Mouse (Mus musculus) stomach, postnatal 0 days (tissue): ENCODE data around the gene Prox1. TPM values are rescaled to one million over a fixed set of nuclear protein-coding genes. Genes with fewer than 3 reads are reported as not detected.

Experiments used
- ATAC-seq: fragments of 200-750 bp; cut with Nextera tagmentation; 2 replicates; pipeline ENCODE4 v1.8.0; 2017; ENCODE audit not compliant: low FRiP score, low TSS enrichment
- DNase-seq: peaks from one replicate; pipeline ENCODE4 v3.0.0-alpha.2; 2016; ENCODE audit warnings: low spot score
- H3K27ac ChIP-seq: fragments of 300-500 bp; sonication (generic); replicated peaks from 2 replicates; pipeline ENCODE4 v1.5.1; 2014; ENCODE audit warnings: mild to moderate bottlenecking, control low read depth
- H3K27me3 ChIP-seq: fragments of 300-500 bp; sonication (generic); 2 replicates; pipeline ENCODE4 v1.6.1; 2014; ENCODE audit warnings: low read length; ENCODE audit not compliant: control insufficient read depth, insufficient read depth
- H3K36me3 ChIP-seq: fragments of 300-500 bp; sonication (generic); 2 replicates; pipeline ENCODE4 v1.6.1; 2014; ENCODE audit warnings: low read length, mixed read lengths; ENCODE audit not compliant: control insufficient read depth, insufficient read depth
- H3K4me1 ChIP-seq: fragments of 300-500 bp; sonication (generic); replicated peaks from 2 replicates; pipeline ENCODE4 v1.6.1; 2014; ENCODE audit warnings: antibody characterized with exemption; ENCODE audit not compliant: control insufficient read depth, insufficient read depth
- H3K4me2 ChIP-seq: fragments of 300-500 bp; sonication (generic); replicated peaks from 2 replicates; pipeline ENCODE4 v1.6.1; 2014; ENCODE audit warnings: low read depth, mild to moderate bottlenecking, control low read depth, moderate library complexity
- H3K4me3 ChIP-seq: fragments of 300-500 bp; sonication (generic); 2 replicates; pipeline ENCODE4 v1.5.1; 2014; ENCODE audit warnings: low read depth, low read length, control low read depth
- H3K9ac ChIP-seq: fragments of 300-500 bp; sonication (generic); 2 replicates; pipeline ENCODE4 v1.6.1; 2014; ENCODE audit warnings: mild to moderate bottlenecking, low read length, control low read depth, mixed read lengths
- H3K9me3 ChIP-seq: fragments of 300-500 bp; sonication (generic); 2 replicates; pipeline ENCODE4 v1.6.1; 2016; ENCODE audit warnings: low read length; ENCODE audit not compliant: control insufficient read depth
- CTCF ChIP-seq: IDR thresholded peaks from 2 replicates; pipeline ENCODE4 v1.5.1; 2016; ENCODE audit warnings: antibody characterized with exemption, low read depth, mild to moderate bottlenecking, moderate library complexity
- EP300 ChIP-seq: optimal IDR thresholded peaks from 2 replicates; pipeline ENCODE3; 2016; ENCODE audit warnings: antibody characterized with exemption
- WGBS: fragments of 180-500 bp; shearing (Covaris S2); extraction: QIAGEN DNeasy Blood & Tissue Kit; methylation state at CpG from one replicate; pipeline ENCODE4 v1.1.7; 2014; 5-methylcytosine and 5-hydroxymethylcytosine counted together
- polyA plus RNA-seq: library from polyadenylated mRNA; unstranded; fragments of >200 nt; fragmentation: Nextera tagmentation; extraction: Ambion mirVana; gene quantifications from 2 replicates; pipeline ENCODE4 v1.2.1, GENCODE M21; 2015

Gene Prox1
- polyA plus RNA-seq, 1 experiment from 2014 or later, result 0.40 TPM

- H3K36me3 ChIP-seq, result no peaks in the 10 kb centered on the region
- TF ChIP-seq CTCF (no peak), EP300 (no peak)
- H3K27me3 ChIP-seq, result no peaks in the 10 kb centered on the region
- no peak for ATAC-seq
- H3K9ac ChIP-seq, result no peak overlapping the region
- no peaks in the 10 kb centered on the region for H3K9me3 ChIP-seq
- H3K27ac ChIP-seq, result no peak overlapping the region
- H3K4me3 ChIP-seq, result no peak overlapping the region
- WGBS, result 55% methylated on average over 2 of the region's 2 CpGs
- H3K4me1 ChIP-seq, result no peaks in the 10 kb centered on the region
- DNase-seq, result no peak
- no peak overlapping the region for H3K4me2 ChIP-seq
Observed at GRCm38 (mm10) chr1:190189125-190189524, 18.6 kb upstream of the Prox1 start.

GRCm38 (mm10) chr1:190186336-190186735 lies 15.8 kb upstream of the Prox1 start:
- Histone ChIP-seq H3K4me3 (no peak overlapping the region), H3K4me1 (no peaks in the 10 kb centered on the region), H3K9ac (no peak overlapping the region), H3K9me3 (no peaks in the 10 kb centered on the region), H3K27me3 (no peaks in the 10 kb centered on the region), H3K36me3 (no peaks in the 10 kb centered on the region), H3K27ac (no peak overlapping the region), H3K4me2 (no peak overlapping the region)
- TF ChIP-seq CTCF (no peak), EP300 (no peak)
- WGBS, result 81% methylated on average over 4 of the region's 4 CpGs
- DNase-seq (no peak), ATAC-seq (no peak)

GRCm38 (mm10) chr1:190185284-190185683 lies 14.8 kb upstream of the Prox1 start:
- H3K4me3 ChIP-seq, result no peak overlapping the region
- H3K27me3 ChIP-seq, result no peaks in the 10 kb centered on the region
- DNase-seq (no peak), ATAC-seq (no peak)
- no peaks in the 10 kb centered on the region for H3K9me3 ChIP-seq
- H3K36me3 ChIP-seq, result no peaks in the 10 kb centered on the region
- H3K4me2 ChIP-seq, result no peak overlapping the region
- no peak for TF ChIP-seq EP300
- no peak for TF ChIP-seq CTCF
- H3K9ac ChIP-seq, result no peak overlapping the region
- 67% methylated on average over 10 of the region's 10 CpGs for WGBS
- no peaks in the 10 kb centered on the region for H3K4me1 ChIP-seq
- H3K27ac ChIP-seq, result no peak overlapping the region

GRCm38 (mm10) chr1:190183574-190183973 lies 13.1 kb upstream of the Prox1 start:
- H3K9ac ChIP-seq, result no peak overlapping the region
- 93% methylated on average over 4 of the region's 4 CpGs for WGBS
- H3K27me3 ChIP-seq, result 0 out of 2 replicates have a peak, but pooled peaks cover 2% of the 10 kb centered on the region
- H3K36me3 ChIP-seq, result no peaks in the 10 kb centered on the region
- H3K4me2 ChIP-seq, result no peak overlapping the region
- no peak overlapping the region for H3K4me3 ChIP-seq
- no peak for TF ChIP-seq EP300
- no peak for TF ChIP-seq CTCF
- no peak for DNase-seq
- no peaks in the 10 kb centered on the region for H3K4me1 ChIP-seq
- ATAC-seq, result no peak
- H3K9me3 ChIP-seq, result no peaks in the 10 kb centered on the region
- H3K27ac ChIP-seq, result no peak overlapping the region

- TF ChIP-seq EP300 (no peak), CTCF (no peak)
- no peak overlapping the region for H3K4me3 ChIP-seq
- 77% methylated on average over 7 of the region's 7 CpGs for WGBS
- no peak for ATAC-seq
- H3K4me1 ChIP-seq, result no peaks in the 10 kb centered on the region
- no peak for DNase-seq
- H3K9ac ChIP-seq, result no peak overlapping the region
- no peak overlapping the region for H3K4me2 ChIP-seq
- H3K27ac ChIP-seq, result no peak overlapping the region
- H3K27me3 ChIP-seq, result 0 out of 2 replicates have a peak, but pooled peaks cover 2% of the 10 kb centered on the region
- H3K9me3 ChIP-seq, result no peaks in the 10 kb centered on the region
- no peaks in the 10 kb centered on the region for H3K36me3 ChIP-seq
Observed at GRCm38 (mm10) chr1:190181765-190182164, 11.3 kb upstream of the Prox1 start.

GRCm38 (mm10) chr1:190180861-190181260 lies 10.3 kb upstream of the Prox1 start:
- H3K9me3 ChIP-seq, result no peaks in the 10 kb centered on the region
- DNase-seq (no peak), ATAC-seq (no peak)
- 42% methylated on average over 6 of the region's 6 CpGs for WGBS
- H3K4me3 ChIP-seq, result no peak overlapping the region
- no peak overlapping the region for H3K27ac ChIP-seq
- peaks cover 6% of the 10 kb centered on the region; the same call in 1 of the 2 replicates for H3K27me3 ChIP-seq
- no peak overlapping the region for H3K9ac ChIP-seq
- no peak overlapping the region for H3K4me2 ChIP-seq
- TF ChIP-seq CTCF, result no peak
- no peaks in the 10 kb centered on the region for H3K4me1 ChIP-seq
- no peaks in the 10 kb centered on the region for H3K36me3 ChIP-seq
